Mouse (Mus musculus) T-cell, adult 2 months (primary cell): ENCODE data around the gene Sipa1.
A peak's percentile ranks its signal among the peaks of the same experiment; 100 is the strongest.
"Not testable (repeated sequence)": the region's sequence is repeated elsewhere in the genome, so short reads cannot be mapped to it uniquely, and the experiment has no call there.

Experiments used
- DNase-seq: peaks from one replicate; pipeline ENCODE4 v3.0.0; 2022; ENCODE audit warnings: low spot score

The Sipa1 gene

GRCm38 (mm10) chr19:5662981-5663913 is at the start of gene Sipa1:
Gene Sipa1, minus strand, starts transcription at chr19:5663707.
- peak; percentile 91 for DNase-seq

DNA sequence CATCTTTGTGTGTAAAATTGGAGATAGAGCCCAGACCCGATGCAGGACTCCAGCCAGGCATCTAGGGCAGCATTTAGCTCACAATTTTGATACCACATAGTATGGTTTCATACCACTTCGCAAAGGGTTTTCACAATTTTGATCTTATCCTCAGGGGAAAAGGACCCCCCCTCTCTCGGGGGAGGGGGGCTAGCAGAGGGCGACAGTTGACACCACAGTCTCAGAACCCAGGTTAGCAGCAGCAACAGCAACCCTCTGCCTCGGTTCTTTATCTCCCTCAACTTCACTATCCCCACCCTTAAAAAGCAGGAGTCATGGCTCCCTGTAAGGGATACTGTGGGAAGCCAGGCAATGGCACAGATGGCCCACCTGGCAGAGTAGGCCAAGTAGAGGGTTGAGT is 49.7 kb upstream of the Sipa1 start:
- no peak for DNase-seq

DNA sequence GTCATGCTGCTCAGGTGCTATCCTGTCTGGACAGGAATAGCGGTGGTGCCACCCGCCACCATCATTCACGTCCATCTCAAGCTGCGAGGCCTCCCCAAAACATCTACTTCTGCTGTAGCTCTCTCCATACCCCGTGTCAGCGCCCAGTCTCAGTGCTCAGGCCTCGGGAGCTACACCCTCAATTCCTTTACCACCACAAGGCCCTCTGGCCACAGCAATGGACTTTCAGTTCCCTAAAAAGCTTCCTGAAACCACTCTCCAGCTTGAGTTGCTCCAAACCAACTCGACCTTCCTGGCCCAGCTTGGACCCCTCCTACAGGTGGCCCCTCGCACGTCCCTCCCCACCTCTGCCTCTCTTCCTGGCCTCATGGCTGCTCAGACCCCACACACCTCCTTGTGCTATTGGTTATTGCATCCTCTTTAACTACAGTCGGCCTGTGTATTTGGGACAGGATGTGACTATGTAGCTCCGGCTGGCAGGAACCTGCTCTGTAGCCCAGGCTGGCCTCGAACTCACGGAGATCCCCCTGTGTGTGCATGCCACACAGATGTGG is 48.5 kb upstream of the Sipa1 start:
- DNase-seq, result no peak

DNA sequence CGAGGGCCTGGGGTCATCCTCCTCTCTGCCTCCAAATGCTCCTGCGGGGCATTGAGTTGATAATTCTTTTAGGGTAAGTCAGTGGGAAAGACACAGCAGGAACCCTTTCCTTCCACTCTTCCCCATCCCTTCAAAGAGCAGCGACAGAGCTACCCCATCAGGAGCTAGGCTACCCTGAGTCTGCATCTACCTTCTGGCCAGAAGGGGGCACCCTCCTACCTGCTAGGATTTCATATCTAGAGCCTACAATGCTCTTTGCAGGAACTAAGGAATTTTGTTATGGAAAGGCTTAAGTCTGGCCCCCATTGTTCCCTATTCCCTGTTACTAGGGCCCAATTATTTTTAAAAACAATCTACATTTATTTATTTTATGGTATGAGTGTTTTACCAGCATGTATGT is 47.7 kb upstream of the Sipa1 start:
- DNase-seq, result peak; percentile 53

DNA sequence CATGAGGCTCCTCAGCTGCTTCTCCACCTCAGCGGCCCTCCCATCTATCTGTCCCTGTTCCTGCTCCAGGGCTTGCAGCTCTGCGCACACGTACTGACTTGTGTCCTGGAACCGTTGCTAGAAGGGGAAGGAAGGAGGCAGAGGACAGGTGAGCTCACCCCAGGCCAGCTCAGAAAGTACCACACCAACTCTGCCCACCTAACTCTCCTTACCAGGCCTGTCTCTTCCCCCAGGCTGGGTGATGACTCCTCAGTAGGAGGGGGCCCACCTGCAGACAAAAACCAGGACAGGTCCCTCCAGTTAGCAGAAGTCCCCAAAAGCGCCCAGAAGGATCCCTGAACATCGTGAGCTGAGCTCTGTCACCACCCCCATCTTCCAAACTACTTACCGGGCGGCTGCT is 47.1 kb upstream of the Sipa1 start:
- no peak for DNase-seq

DNA sequence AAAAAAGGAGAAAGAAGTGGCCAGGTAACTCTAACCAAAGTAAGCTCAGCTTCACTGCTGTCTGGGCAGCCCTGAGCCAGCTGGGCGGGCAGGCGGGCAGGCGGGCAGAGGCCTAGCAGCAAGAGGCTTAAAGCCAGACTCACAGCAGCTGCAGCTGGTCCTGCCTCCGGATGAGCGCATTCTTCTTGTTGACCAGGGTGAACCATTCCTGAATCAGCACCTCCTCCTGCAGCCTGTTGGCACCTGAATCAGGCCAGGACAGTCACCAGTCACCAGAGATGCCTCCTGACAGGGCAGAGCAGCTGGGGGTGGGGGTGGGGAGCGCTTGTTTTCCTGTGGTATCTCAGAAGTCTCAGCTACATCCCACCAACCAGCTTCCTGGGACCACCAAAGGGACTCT is 46.6 kb upstream of the Sipa1 start:
- DNase-seq, result no peak

DNA sequence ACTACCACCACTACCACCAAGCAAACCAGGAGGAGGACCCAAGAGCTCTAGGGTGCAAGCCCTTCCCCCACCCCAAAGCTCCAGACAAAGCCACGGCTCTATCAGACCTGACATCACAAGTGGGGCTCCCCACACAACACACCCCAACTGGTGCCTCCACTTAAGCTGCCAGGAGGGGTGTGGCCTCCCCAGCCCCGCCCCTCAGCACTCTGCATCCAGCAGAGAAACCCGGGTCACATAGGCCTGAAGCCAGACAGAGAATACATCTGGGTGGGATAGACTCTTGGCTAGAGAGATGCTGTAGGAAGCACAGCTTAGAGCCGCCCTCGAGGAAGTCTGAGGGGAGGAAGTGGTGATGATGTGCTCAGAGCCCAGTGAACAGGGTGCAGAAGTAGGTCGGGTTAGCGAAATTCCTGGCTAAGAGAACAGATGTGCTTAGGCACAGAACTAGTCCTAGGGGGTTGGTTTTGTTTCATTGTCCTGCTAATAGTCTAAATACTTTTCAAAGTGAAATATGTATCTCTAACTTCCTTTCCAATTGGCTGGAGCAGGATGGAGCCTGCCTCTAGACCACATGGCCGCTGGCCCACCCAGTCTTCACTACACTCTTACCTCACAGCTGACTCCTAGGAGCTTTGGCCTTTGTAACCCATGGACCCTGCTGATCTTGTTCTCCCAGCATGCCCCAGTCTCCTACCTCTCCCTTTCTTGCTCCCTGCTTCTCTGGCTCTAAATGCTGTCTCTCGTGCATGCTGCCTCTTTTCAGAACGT is 41.5 kb upstream of the Sipa1 start:
- peak; percentile 60 for DNase-seq

GRCm38 (mm10) chr19:5704163-5704800 is 40.8 kb upstream of the Sipa1 start, which contains the start of gene Kcnk7:
Gene Kcnk7, plus strand, starts transcription at chr19:5704367.
- peak; percentile 62 for DNase-seq

DNA sequence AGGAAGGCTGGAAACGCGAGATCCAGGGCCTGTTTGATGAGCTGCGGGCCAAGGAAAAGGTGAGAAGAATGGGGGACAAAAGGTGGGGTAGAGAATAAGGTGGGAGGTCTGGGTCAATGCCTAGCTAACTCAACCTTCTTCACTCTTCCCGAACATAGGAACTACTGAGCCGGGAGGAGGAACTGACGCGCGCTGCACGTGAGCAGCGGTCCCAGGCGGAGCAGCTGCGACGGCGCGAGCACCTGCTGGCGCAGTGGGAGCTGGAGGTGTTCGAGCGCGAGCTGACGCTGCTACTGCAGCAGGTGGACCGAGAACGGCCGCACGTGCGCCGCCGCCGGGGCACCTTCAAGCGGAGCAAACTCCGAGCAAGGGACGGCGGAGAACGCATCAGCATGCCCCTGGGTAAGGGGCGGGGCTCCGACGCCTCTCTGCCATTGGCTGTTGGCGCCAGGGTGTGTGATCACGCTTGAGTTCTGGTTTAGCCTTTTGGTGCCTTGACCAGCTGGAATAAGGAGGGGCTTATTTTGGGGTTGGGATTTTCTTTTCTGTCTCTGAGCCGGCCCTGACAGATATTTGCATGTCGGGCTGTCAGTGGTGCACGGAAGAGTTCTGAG is 32.4 kb upstream of the Sipa1 start:
- no peak for DNase-seq

- DNase-seq, result no peak
Measured at GRCm38 (mm10) chr19:5693801-5694200, 30.3 kb upstream of the Sipa1 start.

GRCm38 (mm10) chr19:5692913-5693396 is 29.4 kb upstream of the Sipa1 start:
- DNase-seq, result no peak

GRCm38 (mm10) chr19:5692086-5692912 is 28.8 kb upstream of the Sipa1 start:
- DNase-seq, result no peak

- DNase-seq, result no peak
Measured at GRCm38 (mm10) chr19:5691601-5692000, 28.1 kb upstream of the Sipa1 start.

- DNase-seq, result no peak
Measured at GRCm38 (mm10) chr19:5690343-5690735, 26.8 kb upstream of the Sipa1 start.

GRCm38 (mm10) chr19:5689565-5690342 is 26.2 kb upstream of the Sipa1 start:
- peak; percentile 86 for DNase-seq

DNA sequence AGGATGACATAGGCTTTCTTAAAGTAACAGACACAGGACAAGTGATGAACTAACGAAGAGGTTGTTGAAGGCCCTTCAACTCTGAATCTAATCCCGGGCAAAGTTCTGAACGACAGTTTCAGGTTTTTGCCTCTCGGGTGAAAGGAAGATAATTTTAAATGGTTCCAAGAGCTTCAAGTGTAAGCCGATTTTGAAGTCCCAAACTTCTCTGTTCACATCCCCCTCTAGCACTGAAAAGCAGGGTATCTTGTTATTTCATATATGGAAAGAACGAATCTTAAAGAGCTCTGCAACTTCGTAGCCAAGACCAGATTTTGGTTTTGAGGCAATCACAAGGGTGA is 25.6 kb upstream of the Sipa1 start:
- no peak for DNase-seq

- DNase-seq, result peak; percentile 98
Measured at GRCm38 (mm10) chr19:5688200-5689087, 24.9 kb upstream of the Sipa1 start, which contains the start of the genes Map3k11 and Pcnx3. Gene Map3k11, plus strand, starts transcription at chr19:5688742. Gene Pcnx3, minus strand, starts transcription at chr19:5688908.

GRCm38 (mm10) chr19:5687738-5688137 is 24.2 kb upstream of the Sipa1 start:
- no peak for DNase-seq

GRCm38 (mm10) chr19:5686954-5687353 is 23.4 kb upstream of the Sipa1 start:
- not testable (repeated sequence) for DNase-seq
